Mouse (Mus musculus) liver, postnatal 0 days (tissue): ENCODE data around the gene Gm49394.

ENCODE experiments used
- CTCF ChIP-seq: sonication (generic); IDR thresholded peaks from 2 replicates; pipeline ENCODE4 v1.5.1; 2016; ENCODE audit warnings: antibody characterized with exemption, low read depth
- EP300 ChIP-seq: IDR thresholded peaks from 2 replicates; pipeline ENCODE4 v1.6.1; 2016; ENCODE audit warnings: antibody characterized with exemption, low read depth, mild to moderate bottlenecking

GRCm38 (mm10) chr7:142661811-142662210 is 7.9 kb downstream of the Gm49394 start:
- TF ChIP-seq EP300 (peak; percentile 37; the same call in 1 of the 2 replicates), CTCF (no peak)
